Mouse (Mus musculus) liver, adult (tissue): ENCODE results near the gene Nrd1.

Experiments used
- GATA4 ChIP-seq: IDR thresholded peaks from 2 replicates; pipeline ENCODE4 v1.6.1; 2014; ENCODE audit warnings: mild to moderate bottlenecking, low read length; ENCODE audit not compliant: insufficient replicate concordance

Nrd1 gene

GRCm38 (mm10) chr4:109064941-109065340 is 64.5 kb downstream of the Nrd1 start:
- TF ChIP-seq GATA4: no peak

GRCm38 (mm10) chr4:109065714-109066113 is 65.3 kb downstream of the Nrd1 start:
- TF ChIP-seq GATA4: no peak

GRCm38 (mm10) chr4:109072891-109073290 is 72.4 kb downstream of the Nrd1 start:
- TF ChIP-seq GATA4: no peak

GRCm38 (mm10) chr4:109073296-109073695 is 72.8 kb downstream of the Nrd1 start:
- no peak for TF ChIP-seq GATA4

- TF ChIP-seq GATA4: no peak
These were observed 78.5 kb downstream of the Nrd1 start for GRCm38 (mm10) chr4:109078941-109079340.

- no peak for TF ChIP-seq GATA4
These were observed 79.2 kb downstream of the Nrd1 start for GRCm38 (mm10) chr4:109079676-109080075.

- TF ChIP-seq GATA4: no peak
These were observed 79.7 kb downstream of the Nrd1 start for GRCm38 (mm10) chr4:109080118-109080517.

- no peak for TF ChIP-seq GATA4
These were observed 88.7 kb downstream of the Nrd1 start for GRCm38 (mm10) chr4:109089171-109089570.

GRCm38 (mm10) chr4:109089999-109090398 is 89.5 kb downstream of the Nrd1 start:
- no peak for TF ChIP-seq GATA4

GRCm38 (mm10) chr4:109091241-109091777 is 90.9 kb downstream of the Nrd1 start:
- TF ChIP-seq GATA4: no peak

GRCm38 (mm10) chr4:109092344-109092743 is 91.9 kb downstream of the Nrd1 start:
- no peak for TF ChIP-seq GATA4

GRCm38 (mm10) chr4:109094269-109094668 is 93.8 kb downstream of the Nrd1 start:
- no peak for TF ChIP-seq GATA4

GRCm38 (mm10) chr4:109098861-109099260 is 98.4 kb downstream of the Nrd1 start:
- TF ChIP-seq GATA4: no peak

- TF ChIP-seq GATA4: no peak
These were observed 102.1 kb downstream of the Nrd1 start for GRCm38 (mm10) chr4:109102574-109102973.

GRCm38 (mm10) chr4:109103145-109103883 is 102.9 kb downstream of the Nrd1 start:
- TF ChIP-seq GATA4: no peak

- no peak for TF ChIP-seq GATA4
These were observed 104.8 kb downstream of the Nrd1 start for GRCm38 (mm10) chr4:109105254-109105653.

- no peak for TF ChIP-seq GATA4
These were observed 105.6 kb downstream of the Nrd1 start for GRCm38 (mm10) chr4:109106034-109106433.

GRCm38 (mm10) chr4:109106594-109106993 is 106.1 kb downstream of the Nrd1 start:
- no peak for TF ChIP-seq GATA4

GRCm38 (mm10) chr4:109109012-109109411 is 108.6 kb downstream of the Nrd1 start:
- TF ChIP-seq GATA4: no peak
